Mouse (Mus musculus) forebrain, embryonic 10.5 days (tissue): ENCODE results near the gene Elovl3. TPM values are rescaled to one million over a fixed set of nuclear protein-coding genes. Genes with fewer than 3 reads are reported as not detected.

Source experiments
- DNase-seq: peaks from one replicate; pipeline ENCODE4 v3.0.0-alpha.2; 2017; ENCODE audit warnings: low spot score; ENCODE audit errors: extremely low spot score
- H3K27ac ChIP-seq: fragments of 300-500 bp; sonication (generic); 2 replicates; pipeline ENCODE4 v1.5.1; 2016; ENCODE audit warnings: mild to moderate bottlenecking
- H3K27me3 ChIP-seq: fragments of 300-500 bp; sonication (generic); 2 replicates; pipeline ENCODE4 v1.6.1; 2016; ENCODE audit warnings: mild to moderate bottlenecking; ENCODE audit not compliant: poor library complexity, severe bottlenecking
- H3K36me3 ChIP-seq: fragments of 300-500 bp; sonication (generic); replicated peaks from 2 replicates; pipeline ENCODE4 v1.6.1; 2016; ENCODE audit warnings: mild to moderate bottlenecking, moderate library complexity
- H3K4me1 ChIP-seq: fragments of 300-500 bp; sonication (generic); 2 replicates; pipeline ENCODE4 v1.6.1; 2016
- H3K4me3 ChIP-seq: fragments of 300-500 bp; sonication (generic); 2 replicates; pipeline ENCODE4 v1.5.1; 2016; ENCODE audit warnings: mild to moderate bottlenecking, moderate library complexity
- H3K9me3 ChIP-seq: fragments of 300-500 bp; sonication (generic); 2 replicates; pipeline ENCODE4 v1.6.1; 2016; ENCODE audit warnings: mild to moderate bottlenecking, moderate library complexity
- WGBS: fragments of 180-500 bp; shearing (Covaris S2); methylation state at CpG from one replicate; pipeline ENCODE4 v1.1.7; 2016; 5-methylcytosine and 5-hydroxymethylcytosine counted together
- polyA plus RNA-seq: library from polyadenylated mRNA; unstranded; fragments of >200 nt; fragmentation: Nextera tagmentation; extraction: Ambion mirVana; gene quantifications from 2 replicates; pipeline ENCODE4 v1.2.1, GENCODE M21; 2016

Gene Elovl3
- polyA plus RNA-seq, 1 experiment from 2014 or later, result 0.17 TPM

GRCm38 (mm10) chr19:46177046-46177445 is 45.3 kb downstream of the Elovl3 start:
- Histone ChIP-seq H3K4me1 (peaks cover 9% of the 10 kb centered on the region; the same call in 1 of the 2 replicates), H3K36me3 (peaks cover under 1% of the 10 kb centered on the region; the same call in 1 of the 2 replicates), H3K27ac (no peak overlapping the region), H3K4me3 (no peak overlapping the region), H3K27me3 (no peaks in the 10 kb centered on the region), H3K9me3 (no peaks in the 10 kb centered on the region)
- DNase-seq, result no peak
- 60% methylated on average over 5 of the region's 5 CpGs for WGBS

GRCm38 (mm10) chr19:46180274-46180673 is 48.6 kb downstream of the Elovl3 start:
- no peak for DNase-seq
- Histone ChIP-seq H3K9me3 (no peaks in the 10 kb centered on the region), H3K27ac (no peak overlapping the region), H3K36me3 (peaks cover 10% of the 10 kb centered on the region), H3K27me3 (no peaks in the 10 kb centered on the region), H3K4me3 (no peak overlapping the region), H3K4me1 (peaks cover 9% of the 10 kb centered on the region; the same call in 1 of the 2 replicates)
- 94% methylated on average over 2 of the region's 2 CpGs for WGBS

- Histone ChIP-seq H3K4me1 (peaks cover 6% of the 10 kb centered on the region; the same call in 1 of the 2 replicates), H3K27me3 (no peaks in the 10 kb centered on the region), H3K36me3 (peaks cover 10% of the 10 kb centered on the region), H3K4me3 (no peak overlapping the region), H3K27ac (no peak overlapping the region), H3K9me3 (no peaks in the 10 kb centered on the region)
- no peak for DNase-seq
- 91% methylated on average over 3 of the region's 3 CpGs for WGBS
Measured at GRCm38 (mm10) chr19:46182241-46182640, 50.5 kb downstream of the Elovl3 start.

Other genes starting within 250 kb of the Elovl3 start
- 16.2 and 18.5 TPM in 2 replicates for gene Armh3, start 133.4 kb upstream of the Elovl3 start, polyA plus RNA-seq
- 3.4 and 4.6 TPM in 2 replicates for gene Hps6, start 128.4 kb upstream of the Elovl3 start, polyA plus RNA-seq
- gene Pprc1, start 87.0 kb upstream of the Elovl3 start, polyA plus RNA-seq, result 57.5 and 61.9 TPM in 2 replicates
- gene Ldb1, start 86.7 kb upstream of the Elovl3 start, polyA plus RNA-seq, result 87.8 and 91.0 TPM in 2 replicates
- gene Nolc1, start 56.0 kb upstream of the Elovl3 start, polyA plus RNA-seq, result 167 and 168 TPM in 2 replicates
- gene Pitx3, start 16.4 kb downstream of the Elovl3 start, polyA plus RNA-seq, result 0.18 and 0.25 TPM in 2 replicates
- 36.9 and 41.8 TPM in 2 replicates for gene Gbf1, start 20.6 kb downstream of the Elovl3 start, polyA plus RNA-seq
- 3.8 and 3.9 TPM in 2 replicates for gene Nfkb2, start 172.4 kb downstream of the Elovl3 start, polyA plus RNA-seq
- gene Psd, start 195.3 kb downstream of the Elovl3 start, polyA plus RNA-seq, result 2.8 and 2.9 TPM in 2 replicates
- gene Fbxl15, start 196.3 kb downstream of the Elovl3 start, polyA plus RNA-seq, result 17.9 and 18.0 TPM in 2 replicates
- 206 and 224 TPM in 2 replicates for gene Cuedc2, start 206.8 kb downstream of the Elovl3 start, polyA plus RNA-seq
- gene Mfsd13a, start 209.2 kb downstream of the Elovl3 start, polyA plus RNA-seq, result 12.5 and 13.3 TPM in 2 replicates
- 1.0 and 1.1 TPM in 2 replicates for gene 2310034G01Rik, start 218.4 kb downstream of the Elovl3 start, polyA plus RNA-seq